Mouse (Mus musculus) MEL (cell line): ENCODE results near the gene Tirap. TPM values are rescaled to one million over a fixed set of nuclear protein-coding genes. Genes with fewer than 3 reads are reported as not detected.

Experiments used
- DNase-seq: peaks from one replicate; pipeline ENCODE4 v3.0.0; 2011; ENCODE audit warnings: low read depth, low spot score
- H3K27ac ChIP-seq: 2 replicates; pipeline ENCODE4 v1.5.1; 2012; ENCODE audit warnings: low read depth, mild to moderate bottlenecking, control low read depth, low read length, moderate library complexity; ENCODE audit not compliant: control insufficient read depth
- H3K27me3 ChIP-seq, 2 experiments: fragments of 150-350 bp in 1 of 2; sonication (generic) in 1 of 2; 2 replicates each; pipeline ENCODE4 v1.6.1; 2012; ENCODE audit warnings: low read length in 2 of 2, mild to moderate bottlenecking in 2 of 2, improper control_type of control experiment in 1 of 2, moderate library complexity in 1 of 2; ENCODE audit not compliant: insufficient read depth in 2 of 2, control insufficient read depth in 1 of 2
- H3K36me3 ChIP-seq, 2 experiments: 2 replicates each; pipeline ENCODE4 v1.6.1; 2012 to 2014; ENCODE audit warnings: low read length in 2 of 2, improper control_type of control experiment in 1 of 2, inconsistent platforms in 1 of 2, mild to moderate bottlenecking in 1 of 2; ENCODE audit not compliant: insufficient read depth in 2 of 2, control insufficient read depth in 1 of 2
- H3K4me1 ChIP-seq, 2 experiments: fragments of 150-350 bp in 1 of 2; sonication (generic) in 1 of 2; 2 replicates each; pipeline ENCODE4 v1.6.1; 2012; ENCODE audit warnings: low read length in 2 of 2, improper control_type of control experiment in 1 of 2, mild to moderate bottlenecking in 1 of 2; ENCODE audit not compliant: insufficient read depth in 2 of 2, control insufficient read depth in 1 of 2
- H3K4me3 ChIP-seq, 2 experiments: fragments of 150-350 bp in 1 of 2; sonication (generic) in 1 of 2; 2 replicates each; pipeline ENCODE4 v1.5.1; 2012; ENCODE audit warnings: low read depth in 2 of 2, low read length in 2 of 2, mild to moderate bottlenecking in 2 of 2, moderate library complexity in 2 of 2, control low read depth in 1 of 2, improper control_type of control experiment in 1 of 2; ENCODE audit not compliant: control insufficient read depth in 1 of 2, insufficient read depth in 1 of 2
- H3K79me2 ChIP-seq: 2 replicates; pipeline ENCODE4 v1.6.1; 2012; ENCODE audit warnings: mild to moderate bottlenecking, low read length, moderate library complexity; ENCODE audit not compliant: control insufficient read depth, poor library complexity, insufficient read depth
- H3K9ac ChIP-seq: 2 replicates; pipeline ENCODE4 v1.6.1; 2012; ENCODE audit warnings: low read depth, mild to moderate bottlenecking, control low read depth, low read length, moderate library complexity; ENCODE audit not compliant: control insufficient read depth, poor library complexity, severe bottlenecking
- H3K9me3 ChIP-seq: fragments of 150-350 bp; sonication (generic); replicated peaks from 2 replicates; pipeline ENCODE4 v1.6.1; 2012; ENCODE audit warnings: mild to moderate bottlenecking, low read length, improper control_type of control experiment, moderate library complexity; ENCODE audit not compliant: insufficient read depth
- BHLHE40 ChIP-seq: IDR thresholded peaks from 2 replicates; pipeline ENCODE4 v1.6.1; 2012; ENCODE audit warnings: low read depth, mild to moderate bottlenecking, inconsistent platforms, low read length, improper control_type of control experiment, borderline replicate concordance
- CTCF ChIP-seq, 3 experiments: IDR thresholded peaks in 2 of 3; conservative IDR thresholded peaks in 1 of 3; 2 replicates each; pipeline ENCODE4 v1.5.1; 2011 to 2012; ENCODE audit warnings: low read length in 3 of 3, low read depth in 2 of 3, mild to moderate bottlenecking in 2 of 3, improper control_type of control experiment in 1 of 3, inconsistent platforms in 1 of 3, mixed read lengths in 1 of 3, moderate library complexity in 1 of 3; ENCODE audit not compliant: control insufficient read depth in 1 of 3, insufficient read depth in 1 of 3, poor library complexity in 1 of 3, severe bottlenecking in 1 of 3
- EP300 ChIP-seq, 2 experiments: IDR thresholded peaks; 2 replicates each; pipeline ENCODE4 v1.6.1; 2011; ENCODE audit warnings: improper control_type of control experiment in 2 of 2, low read length in 2 of 2, low read depth in 1 of 2, mild to moderate bottlenecking in 1 of 2
- GATA1 ChIP-seq: IDR thresholded peaks from 2 replicates; pipeline ENCODE4 v1.6.1; 2011; ENCODE audit warnings: low read depth, low read length, improper control_type of control experiment
- JUND ChIP-seq: IDR thresholded peaks from 2 replicates; pipeline ENCODE4 v1.6.1; 2011; ENCODE audit warnings: low read depth, mild to moderate bottlenecking, improper control_type of control experiment, low read length
- MAFK ChIP-seq: IDR thresholded peaks from 2 replicates; pipeline ENCODE4 v1.6.1; 2011; ENCODE audit warnings: low read depth, mild to moderate bottlenecking, low read length, improper control_type of control experiment, borderline replicate concordance
- MEF2A ChIP-seq: IDR thresholded peaks from 2 replicates; pipeline ENCODE4 v1.6.1; 2014; ENCODE audit warnings: low read depth, mild to moderate bottlenecking, inconsistent platforms, low read length, improper control_type of control experiment; ENCODE audit not compliant: poor library complexity, insufficient replicate concordance, severe bottlenecking; ENCODE audit errors: extremely low read depth
- MXI1 ChIP-seq: IDR thresholded peaks from 2 replicates; pipeline ENCODE4 v1.6.1; 2011; ENCODE audit warnings: mild to moderate bottlenecking, low read depth, low read length, improper control_type of control experiment
- MYB ChIP-seq: IDR thresholded peaks from 2 replicates; pipeline ENCODE4 v1.6.1; 2011; ENCODE audit warnings: mild to moderate bottlenecking, low read depth, low read length, improper control_type of control experiment
- MYC ChIP-seq: IDR thresholded peaks from 2 replicates; pipeline ENCODE4 v1.6.1; 2011; ENCODE audit warnings: low read depth, mild to moderate bottlenecking, low read length, improper control_type of control experiment, moderate library complexity
- NELFE ChIP-seq: IDR thresholded peaks from 2 replicates; pipeline ENCODE4 v1.6.1; 2011; ENCODE audit warnings: low read depth, low read length, improper control_type of control experiment
- POLR2A ChIP-seq, 2 experiments: IDR thresholded peaks; 2 replicates each; pipeline ENCODE4 v1.6.1; 2011 to 2012; ENCODE audit warnings: low read length in 2 of 2, mild to moderate bottlenecking in 2 of 2, control low read depth in 1 of 2, improper control_type of control experiment in 1 of 2, low read depth in 1 of 2, moderate library complexity in 1 of 2; ENCODE audit not compliant: control insufficient read depth in 1 of 2, insufficient read depth in 1 of 2, poor library complexity in 1 of 2
- POLR2AphosphoS2 ChIP-seq: IDR thresholded peaks from 2 replicates; pipeline ENCODE4 v1.6.1; 2011; ENCODE audit warnings: low read length, improper control_type of control experiment
- POLR2AphosphoS5 ChIP-seq: IDR thresholded peaks from 2 replicates; pipeline ENCODE4 v1.6.1; 2012; ENCODE audit warnings: low read depth, borderline replicate concordance, mild to moderate bottlenecking, inconsistent platforms, low read length, moderate library complexity, mixed read lengths
- RAD21 ChIP-seq: IDR thresholded peaks from 2 replicates; pipeline ENCODE4 v1.6.1; 2011; ENCODE audit warnings: mild to moderate bottlenecking, low read depth, low read length, improper control_type of control experiment
- SMC3 ChIP-seq: IDR thresholded peaks from 2 replicates; pipeline ENCODE4 v1.6.1; 2011; ENCODE audit warnings: low read depth, low read length, improper control_type of control experiment
- TBP ChIP-seq: IDR thresholded peaks from 2 replicates; pipeline ENCODE4 v1.8.0; 2011; ENCODE audit warnings: low read depth, low read length, improper control_type of control experiment
- UBTF ChIP-seq: IDR thresholded peaks from 2 replicates; pipeline ENCODE4 v1.6.1; 2012; ENCODE audit warnings: low read depth, mild to moderate bottlenecking, inconsistent platforms, low read length, improper control_type of control experiment, moderate library complexity, borderline replicate concordance; ENCODE audit not compliant: insufficient read depth
- USF1 ChIP-seq: IDR thresholded peaks from 2 replicates; pipeline ENCODE4 v1.6.1; 2014; ENCODE audit warnings: low read depth, mild to moderate bottlenecking, inconsistent platforms, low read length, improper control_type of control experiment, moderate library complexity
- ZC3H11A ChIP-seq: IDR thresholded peaks from 2 replicates; pipeline ENCODE4 v1.6.1; 2012; ENCODE audit warnings: low read depth, mild to moderate bottlenecking, inconsistent platforms, low read length, improper control_type of control experiment
- ZMIZ1 ChIP-seq: IDR thresholded peaks from 2 replicates; pipeline ENCODE4 v1.6.1; 2012; ENCODE audit warnings: low read depth, mild to moderate bottlenecking, inconsistent platforms, low read length, improper control_type of control experiment, moderate library complexity
- polyA plus RNA-seq, 2 experiments: library from polyadenylated mRNA; stranded (reverse) in 1 of 2; unstranded in 1 of 2; fragments of >175 nt in 1 of 2; fragments of >200 nt in 1 of 2; gene quantifications; 2 replicates each; pipeline versions ENCODE4 v1.2.1 to v1.2.4; 2012; ENCODE audit warnings: low replicate concordance in 2 of 2, low read depth in 1 of 2; ENCODE audit not compliant: insufficient read length in 2 of 2, insufficient read depth in 1 of 2, missing spikeins in 1 of 2
- total RNA-seq: library from RNA; depleted of rRNA; stranded (reverse); fragments of 300-350 nt; gene quantifications from 2 replicates; pipeline ENCODE4 v1.2.3, GENCODE M21; 2012

The Tirap gene
- total and polyA plus RNA-seq, 3 experiments, result 2.4 to 5.3 TPM; not detected in 1

- DNase-seq, result no peak
- H3K27me3 ChIP-seq, result no peaks in the 10 kb centered on the region
- no peaks in the 10 kb centered on the region; a peak in 2 of 4 replicates for H3K36me3 ChIP-seq
- H3K9me3 ChIP-seq, result no peaks in the 10 kb centered on the region
- H3K4me3 ChIP-seq, result no peak overlapping the region
- no peak overlapping the region for H3K27ac ChIP-seq
- H3K9ac ChIP-seq, result no peak overlapping the region
- H3K79me2 ChIP-seq, result peaks cover 1% of the 10 kb centered on the region; the same call in 1 of the 2 replicates
- H3K4me1 ChIP-seq, result no peaks in the 10 kb centered on the region
- TF ChIP-seq MEF2A, result no peak
- TF ChIP-seq UBTF, result no peak
- TF ChIP-seq ZC3H11A, result no peak
- no peak for TF ChIP-seq TBP
- TF ChIP-seq JUND, result no peak
- TF ChIP-seq, all 39 proteins: peak for 0
Observed at GRCm38 (mm10) chr9:35247405-35247804, 47.3 kb upstream of the Tirap start.

GRCm38 (mm10) chr9:35239734-35240133 is 39.6 kb upstream of the Tirap start:
- DNase-seq, result no peak
- no peak overlapping the region for H3K27ac ChIP-seq
- no peak overlapping the region for H3K9ac ChIP-seq
- H3K4me3 ChIP-seq, result no peak overlapping the region
- no peaks in the 10 kb centered on the region; a peak in 1 of 4 replicates for H3K36me3 ChIP-seq
- H3K9me3 ChIP-seq, result no peaks in the 10 kb centered on the region
- no peaks in the 10 kb centered on the region for H3K4me1 ChIP-seq
- H3K27me3 ChIP-seq, result no peaks in the 10 kb centered on the region
- no peaks in the 10 kb centered on the region for H3K79me2 ChIP-seq
- TF ChIP-seq CTCF (IDR thresholded peaks at IDR 0.05 in 2 of 3, conservative IDR thresholded peaks at IDR 0.05 in 1 of 3; ENCODE audit: control insufficient read depth in 1 of 3, insufficient read depth in 1 of 3, low read depth in 2 of 3, low read length in 3 of 3, poor library complexity in 1 of 3, severe bottlenecking in 1 of 3) (peak in 1 of 3 experiments; percentile 15; a peak in 1 of 6 replicates), POLR2AphosphoS5 (no peak), SMC3 (peak; percentile 24)

DNA sequence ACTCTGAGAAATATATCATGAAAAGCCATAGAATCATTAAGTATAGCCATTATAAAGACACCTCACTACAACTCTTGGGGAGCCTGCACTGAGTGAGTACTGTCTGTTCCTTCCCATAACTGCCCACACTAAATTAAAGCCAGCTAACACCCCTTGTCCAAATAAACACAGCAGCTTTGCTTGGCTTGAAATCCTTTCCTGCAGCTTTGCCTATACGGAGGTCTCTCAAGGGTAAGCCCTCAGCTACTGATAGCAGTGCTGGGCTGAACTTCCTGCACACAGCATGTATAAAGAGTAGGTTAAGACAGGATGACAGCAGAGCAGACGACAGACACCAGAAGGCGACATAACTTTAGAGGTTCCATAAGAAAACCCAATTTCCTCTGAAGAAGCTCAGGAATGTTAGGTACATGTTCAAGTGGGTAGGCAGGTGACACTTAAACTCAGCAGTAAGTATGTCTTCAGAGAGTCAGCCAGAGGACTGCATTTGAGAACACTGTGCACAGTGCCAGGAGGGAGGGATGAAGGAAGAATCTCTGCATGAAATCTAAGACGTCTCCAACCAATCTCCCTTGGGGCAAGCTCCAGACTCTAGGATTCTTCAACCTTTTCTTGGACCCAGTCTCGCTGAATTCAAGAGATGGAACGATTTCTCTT is 39.0 kb upstream of the Tirap start:
- H3K27ac ChIP-seq, result no peak overlapping the region
- H3K9me3 ChIP-seq, result no peaks in the 10 kb centered on the region
- peaks cover 0 to 2% of the 10 kb centered on the region in 2 experiments; a peak in 2 of 4 replicates for H3K36me3 ChIP-seq
- TF ChIP-seq MEF2A (no peak), MAFK (no peak), MYC (no peak), MXI1 (no peak), POLR2AphosphoS5 (no peak), POLR2A (IDR thresholded peaks at IDR 0.05; ENCODE audit: control insufficient read depth in 1 of 2, insufficient read depth in 1 of 2, low read depth in 1 of 2, low read length in 2 of 2, poor library complexity in 1 of 2) (no peak), NELFE (no peak), SMC3 (no peak), MYB (no peak), POLR2AphosphoS2 (no peak), USF1 (no peak), ZMIZ1 (no peak), BHLHE40 (no peak), GATA1 (no peak), EP300 (IDR thresholded peaks at IDR 0.05; ENCODE audit: low read depth in 1 of 2, low read length in 2 of 2) (no peak), RAD21 (no peak)
- TF ChIP-seq, all 39 proteins: peak for 0
- no peaks in the 10 kb centered on the region for H3K27me3 ChIP-seq
- no peak overlapping the region for H3K4me3 ChIP-seq
- no peak for DNase-seq
- no peaks in the 10 kb centered on the region for H3K4me1 ChIP-seq
- H3K79me2 ChIP-seq, result no peaks in the 10 kb centered on the region
- no peak overlapping the region for H3K9ac ChIP-seq
